In the genomic region with DNA sequence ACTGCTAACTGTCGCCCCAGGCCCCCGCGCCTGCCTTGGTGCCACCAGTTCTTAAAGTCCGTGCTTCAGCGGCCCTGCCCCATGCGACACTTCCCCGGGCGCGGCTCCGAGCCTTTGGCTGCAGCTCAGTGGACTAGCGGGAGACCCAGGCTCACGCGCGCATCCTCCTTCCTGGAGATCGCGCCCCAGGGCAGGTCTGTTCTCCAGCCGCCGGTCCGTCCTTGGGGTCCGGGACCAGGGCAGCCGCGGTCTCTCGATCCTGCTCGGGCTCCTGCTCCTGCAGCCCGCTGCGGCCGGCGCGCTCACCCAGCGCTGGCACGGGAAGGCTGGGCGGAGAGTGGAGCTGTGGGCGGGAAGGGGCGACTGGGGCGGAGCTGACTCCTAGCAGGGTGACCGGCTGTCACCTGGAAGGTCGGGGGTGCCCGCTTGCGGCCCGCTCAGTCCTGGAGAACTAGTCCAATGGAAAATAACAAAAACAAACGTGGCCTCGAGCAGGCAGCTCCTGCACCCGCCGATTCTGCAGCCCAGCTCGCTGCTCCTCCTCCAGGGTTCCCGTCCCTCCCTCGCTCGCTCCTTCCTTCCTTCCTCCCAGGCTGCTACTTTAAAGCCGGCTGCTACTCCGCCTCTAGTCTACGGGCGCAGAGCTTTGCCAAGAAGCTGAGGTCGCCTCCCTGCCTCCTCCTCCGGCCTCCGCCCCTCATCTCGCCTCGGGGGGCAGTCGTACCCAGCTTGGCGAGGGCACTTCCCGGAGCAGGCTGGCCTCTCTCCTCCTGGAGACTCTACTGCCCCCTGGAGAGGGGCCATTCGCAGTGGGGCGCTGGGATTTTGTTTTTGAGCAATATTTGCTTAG, we compare ENCODE assay signal across 8 mouse cellular contexts. TPM values are rescaled to one million over a fixed set of nuclear protein-coding genes. Genes with fewer than 3 reads are reported as not detected.
DNase-seq lines count a peak whose midpoint lies in the region; ATAC-seq lines count a peak whose summit lies in the region.

Gene Tbc1d4 (minus strand): TSS at position 673 of the 850 bp plus-strand sequence.

- H3K4me2 ChIP-seq in embryonic facial prominence, embryonic 14.5 days (ENCODE audit: low read depth, low read length), result peak within 1 kb of the TSS; percentile 98
- peak within 1 kb of the TSS; percentile 99 for H3K4me2 ChIP-seq in kidney, embryonic 14.5 days (replicated peaks; ENCODE audit: low read depth, low read length)

- H3K9me3 ChIP-seq in embryonic facial prominence, embryonic 14.5 days (ENCODE audit: control insufficient read depth, low read length), result no peaks in the 10 kb centered on the region
- no peaks in the 10 kb centered on the region for H3K9me3 ChIP-seq in kidney, embryonic 14.5 days (ENCODE audit: control insufficient read depth, low read length)

- ATAC-seq in embryonic facial prominence, embryonic 14.5 days (ENCODE audit: low read depth), result peak; percentile 92
- peak; percentile 92 for ATAC-seq in kidney, embryonic 14.5 days (ENCODE audit: low FRiP score, low TSS enrichment)

- H3K4me1 ChIP-seq in embryonic facial prominence, embryonic 14.5 days (ENCODE audit: control insufficient read depth, insufficient read depth, low read length), result no peaks in the 10 kb centered on the region
- H3K4me1 ChIP-seq in kidney, embryonic 14.5 days (ENCODE audit: control insufficient read depth, insufficient read depth, low read length), result 0 out of 2 replicates have a peak, but pooled peaks cover 7% of the 10 kb centered on the region

- H3K4me3 ChIP-seq in embryonic facial prominence, embryonic 14.5 days (ENCODE audit: low read depth, low read length), result peak within 1 kb of the TSS; percentile 86
- H3K4me3 ChIP-seq in kidney, embryonic 14.5 days (ENCODE audit: low read length), result peak within 1 kb of the TSS; percentile 78

- H3K36me3 ChIP-seq in embryonic facial prominence, embryonic 14.5 days (ENCODE audit: control insufficient read depth, insufficient read depth, low read length), result no peaks in the 10 kb centered on the region
- H3K36me3 ChIP-seq in kidney, embryonic 14.5 days (ENCODE audit: control insufficient read depth, insufficient read depth, low read length), result no peaks in the 10 kb centered on the region

- peak; percentile 94 for DNase-seq in 3T3-L1 (ENCODE audit: low read depth, low spot score)
- peak; percentile 94 for DNase-seq in adrenal gland, postnatal 36 days
- peak; percentile 93 for DNase-seq in embryonic facial prominence, embryonic 14.5 days (ENCODE audit: low spot score)
- peak; percentile 84 to 85 for DNase-seq in heart, adult 9 months (ENCODE audit: low spot score in 2 of 2)
- DNase-seq in liver, result peak; percentile 64
- DNase-seq in monocyte, adult 2 months (ENCODE audit: low read depth in 1 of 2, low spot score in 2 of 2), result peak; percentile 29 to 37
- DNase-seq in spleen, postnatal 4 days (ENCODE audit: low spot score in 2 of 2), result peak; percentile 41 to 70

- peak within 1 kb of the TSS; percentile 76 for H3K9ac ChIP-seq in embryonic facial prominence, embryonic 14.5 days (ENCODE audit: low read depth, low read length)
- H3K9ac ChIP-seq in kidney, embryonic 14.5 days (ENCODE audit: low read depth, low read length), result peak within 1 kb of the TSS; percentile 82

- peak within 1 kb of the TSS; percentile 76 for H3K27ac ChIP-seq in embryonic facial prominence, embryonic 14.5 days (replicated peaks; ENCODE audit: low read depth, low read length)
- peak within 1 kb of the TSS; percentile 78 for H3K27ac ChIP-seq in kidney, embryonic 14.5 days (ENCODE audit: low read depth, low read length)

- under 1% methylated on average over 32 of the region's 62 CpGs for WGBS in embryonic facial prominence, embryonic 14.5 days
- under 1% methylated on average over 61 of the region's 62 CpGs for WGBS in kidney, embryonic 14.5 days

- no peaks in the 10 kb centered on the region for H3K27me3 ChIP-seq in embryonic facial prominence, embryonic 14.5 days (replicated peaks; ENCODE audit: control insufficient read depth, insufficient read depth, low read length)
- no peaks in the 10 kb centered on the region for H3K27me3 ChIP-seq in kidney, embryonic 14.5 days (ENCODE audit: control insufficient read depth, insufficient read depth, low read length)

RNA-seq across cellular contexts. Expression of gene Tbc1d4, which starts in this region (rescaled TPM):
- 10 to 100 TPM; 43.4 to 84.5 TPM for total RNA-seq in adrenal gland, postnatal 36 days (2021)
- polyA plus RNA-seq in embryonic facial prominence, embryonic 14.5 days (2014; fragmentation: Nextera tagmentation; extraction: Ambion mirVana), result 15.7 and 17.3 TPM in 2 replicates
- 12.4 and 16.8 TPM in 2 replicates for polyA plus RNA-seq in kidney, embryonic 14.5 days (2014; fragmentation: Nextera tagmentation; extraction: Ambion mirVana)

Comparison
In these comparisons a context has a peak if more than half of its experiments do, and no peak if none do; other contexts are left out.
1. Peak in every context shown above with its lines: DNase-seq, ATAC-seq, H3K4me3 ChIP-seq and H3K27ac ChIP-seq.
2. DNase-seq: peak in every context shown above with its lines; median percentile 94 in 3T3-L1; 94 in adrenal gland, postnatal 36 days; 93 in embryonic facial prominence, embryonic 14.5 days; 84 in heart, adult 9 months; 64 in liver; 56 in spleen, postnatal 4 days; 33 in monocyte, adult 2 months.